Mouse (Mus musculus): ENCODE data around the gene Vmn1r192. TPM values are rescaled to one million over a fixed set of nuclear protein-coding genes. Genes with fewer than 3 reads are reported as not detected.

Vmn1r192 gene
- polyA plus RNA-seq (2017; shearing (Covaris generic)) = not detected

GRCm38 (mm10) chr13:22191041-22191440 lies at the start of gene Vmn1r192:
Gene Vmn1r192 (minus strand): TSS chr13:22191141.

GRCm38 (mm10) chr13:22223060-22223459 lies 32.1 kb upstream of the Vmn1r192 start, which contains the start of gene Vmn1r193:
Gene Vmn1r193 (minus strand): TSS chr13:22223160.

GRCm38 (mm10) chr13:22183869-22184268 lies 7.1 kb downstream of the Vmn1r192 start, which contains the start of gene Vmn1r191:
Gene Vmn1r191 (minus strand): TSS chr13:22183969.

Other genes with a start within 250 kb of the Vmn1r192 start
- not detected for gene Zfp184, start 246.0 kb downstream of the Vmn1r192 start, polyA plus RNA-seq (2017; shearing (Covaris generic))
- gene Pom121l2, start 209.9 kb downstream of the Vmn1r192 start, polyA plus RNA-seq (2017; shearing (Covaris generic)) = not detected
- 0.57 TPM for gene Prss16, start 181.4 kb downstream of the Vmn1r192 start, polyA plus RNA-seq (2017; shearing (Covaris generic))
- gene Hist1h2ah, start 155.6 kb downstream of the Vmn1r192 start, polyA plus RNA-seq (2017; shearing (Covaris generic)) = not detected
- gene Hist1h2bk, start 155.3 kb downstream of the Vmn1r192 start, polyA plus RNA-seq (2017; shearing (Covaris generic)) = 0.47 TPM
- 9.4 TPM for gene Hist1h4i, start 149.8 kb downstream of the Vmn1r192 start, polyA plus RNA-seq (2017; shearing (Covaris generic))
- 0.59 TPM for gene Hist1h2ag, start 148.2 kb downstream of the Vmn1r192 start, polyA plus RNA-seq (2017; shearing (Covaris generic))
- 2.6 TPM for gene Hist1h2bj, start 147.9 kb downstream of the Vmn1r192 start, polyA plus RNA-seq (2017; shearing (Covaris generic))
- gene Vmn1r188, start 106.7 kb downstream of the Vmn1r192 start, polyA plus RNA-seq (2017; shearing (Covaris generic)) = not detected
- not detected for gene Vmn1r189, start 85.3 kb downstream of the Vmn1r192 start, polyA plus RNA-seq (2017; shearing (Covaris generic))
- not detected for gene Vmn1r191, start 7.2 kb downstream of the Vmn1r192 start, polyA plus RNA-seq (2017; shearing (Covaris generic))
- 0.02 TPM for gene Vmn1r193, start 32.0 kb upstream of the Vmn1r192 start, polyA plus RNA-seq (2017; shearing (Covaris generic))
- not detected for gene Vmn1r194, start 53.1 kb upstream of the Vmn1r192 start, polyA plus RNA-seq (2017; shearing (Covaris generic))
- not detected for gene Vmn1r195, start 79.4 kb upstream of the Vmn1r192 start, polyA plus RNA-seq (2017; shearing (Covaris generic))
- gene Vmn1r196, start 98.8 kb upstream of the Vmn1r192 start, polyA plus RNA-seq (2017; shearing (Covaris generic)) = not detected
- gene Vmn1r197, start 133.4 kb upstream of the Vmn1r192 start, polyA plus RNA-seq (2017; shearing (Covaris generic)) = 0.07 TPM
- gene Vmn1r198, start 159.2 kb upstream of the Vmn1r192 start, polyA plus RNA-seq (2017; shearing (Covaris generic)) = not detected
- not detected for gene Vmn1r199, start 188.7 kb upstream of the Vmn1r192 start, polyA plus RNA-seq (2017; shearing (Covaris generic))
- gene Vmn1r200, start 199.2 kb upstream of the Vmn1r192 start, polyA plus RNA-seq (2017; shearing (Covaris generic)) = 0.04 TPM

All from CD4-positive, CD25-positive, alpha-beta regulatory T cell (primary cell).